ENCODE assay signal across 8 mouse cellular contexts in genomic region chr11:23666526-23666925, GRCm38 (mm10). TPM values are rescaled to one million over a fixed set of nuclear protein-coding genes. Genes with fewer than 3 reads are reported as not detected.
A peak's percentile ranks its signal among the peaks of the same experiment; 100 is the strongest.
DNase-seq lines count a peak whose midpoint lies in the region; ATAC-seq and TF ChIP-seq lines count a peak whose summit lies in the region.

No protein-coding gene starts in this region.

- peak overlapping the region; percentile 98 for H3K27ac ChIP-seq in left cerebral cortex, adult 2 months
- peak overlapping the region; percentile 95 for H3K27ac ChIP-seq in embryonic facial prominence, embryonic 13.5 days
- peak overlapping the region; percentile 99 for H3K27ac ChIP-seq in intestine, embryonic 15.5 days
- H3K27ac ChIP-seq in neural tube, embryonic 13.5 days (replicated peaks) = peak overlapping the region; percentile 96

- peaks cover 12% of the 10 kb centered on the region for H3K4me1 ChIP-seq in embryonic facial prominence, embryonic 13.5 days
- H3K4me1 ChIP-seq in intestine, embryonic 15.5 days (replicated peaks) = 0 out of 2 replicates have a peak, but pooled peaks cover 2% of the 10 kb centered on the region
- peaks cover 37% of the 10 kb centered on the region for H3K4me1 ChIP-seq in neural tube, embryonic 13.5 days (replicated peaks)

- no peak for ATAC-seq in embryonic facial prominence, embryonic 13.5 days (ENCODE audit: insufficient number of reproducible peaks, insufficient read depth, low FRiP score, low TSS enrichment, low read depth)
- no peak for ATAC-seq in intestine, embryonic 15.5 days
- no peak for ATAC-seq in neural tube, embryonic 13.5 days (ENCODE audit: low read depth)

- H3K9me3 ChIP-seq in embryonic facial prominence, embryonic 13.5 days = no peaks in the 10 kb centered on the region
- no peaks in the 10 kb centered on the region for H3K9me3 ChIP-seq in intestine, embryonic 15.5 days
- no peaks in the 10 kb centered on the region for H3K9me3 ChIP-seq in neural tube, embryonic 13.5 days

- 7% methylated on average over 5 of the region's 5 CpGs for WGBS in embryonic facial prominence, embryonic 13.5 days
- WGBS in intestine, embryonic 15.5 days = 7% methylated on average over 5 of the region's 5 CpGs
- 11% methylated on average over 5 of the region's 5 CpGs for WGBS in neural tube, embryonic 13.5 days

- no peak for TF ChIP-seq CTCF in left cerebral cortex, adult 2 months (IDR thresholded peaks at IDR 0.05)

- peak overlapping the region; percentile 84 for H3K4me3 ChIP-seq in left cerebral cortex, adult 2 months
- peak overlapping the region; percentile 93 for H3K4me3 ChIP-seq in embryonic facial prominence, embryonic 13.5 days
- peak overlapping the region; percentile 94 for H3K4me3 ChIP-seq in intestine, embryonic 15.5 days (replicated peaks)
- peak overlapping the region; percentile 81 for H3K4me3 ChIP-seq in neural tube, embryonic 13.5 days

- peak overlapping the region; percentile 91 for H3K9ac ChIP-seq in embryonic facial prominence, embryonic 13.5 days
- H3K9ac ChIP-seq in intestine, embryonic 15.5 days = peak overlapping the region; percentile 94
- H3K9ac ChIP-seq in neural tube, embryonic 13.5 days = peak overlapping the region; percentile 88

- no peaks in the 10 kb centered on the region for H3K27me3 ChIP-seq in embryonic facial prominence, embryonic 13.5 days
- H3K27me3 ChIP-seq in intestine, embryonic 15.5 days (replicated peaks) = no peaks in the 10 kb centered on the region
- no peaks in the 10 kb centered on the region for H3K27me3 ChIP-seq in neural tube, embryonic 13.5 days

- no peak for DNase-seq in left cerebral cortex, adult 2 months (ENCODE audit: extremely low spot score in 1 of 2, low spot score in 2 of 2)
- DNase-seq in left cerebral cortex, adult 8-10 months (ENCODE audit: low spot score in 2 of 2) = no peak
- DNase-seq in left cerebral cortex, postnatal 10 days (ENCODE audit: extremely low spot score in 1 of 2, low spot score in 2 of 2) = no peak
- no peak for DNase-seq in cerebellum, postnatal 14 days
- DNase-seq in spleen, postnatal 10 days (ENCODE audit: low spot score in 2 of 2) = no peak

- intact Hi-C loops in left cerebral cortex, adult 2 months (cut with DNase I) = no loop called here
- intact Hi-C loops in left cerebral cortex, postnatal 10 days (cut with DNase I) = loop anchor here (2.0 kb wide), 1 partner anchor 34 kb away; the partner anchor contains the start of gene 0610010F05Rik

- peak overlapping the region; percentile 64 for H3K4me2 ChIP-seq in embryonic facial prominence, embryonic 13.5 days
- peak overlapping the region; percentile 58 for H3K4me2 ChIP-seq in intestine, embryonic 15.5 days (replicated peaks)
- H3K4me2 ChIP-seq in neural tube, embryonic 13.5 days = peak overlapping the region; percentile 69

- peaks cover 15% of the 10 kb centered on the region for H3K36me3 ChIP-seq in embryonic facial prominence, embryonic 13.5 days
- no peaks in the 10 kb centered on the region for H3K36me3 ChIP-seq in intestine, embryonic 15.5 days
- H3K36me3 ChIP-seq in neural tube, embryonic 13.5 days = no peaks in the 10 kb centered on the region

RNA-seq across cellular contexts. Expression of gene Pex13, which starts 0.8 kb away (rescaled TPM):
- total RNA-seq in left cerebral cortex, adult 2 months (2021) = 10 to 100 TPM; 31.2 to 35.4 TPM
- 10 to 100 TPM; 18.2 to 29.2 (median 23.8) TPM for total RNA-seq in left cerebral cortex, adult 8-10 months (2022)
- 41.3 and 42.5 TPM in 2 replicates for polyA plus RNA-seq in embryonic facial prominence, embryonic 13.5 days (2015; fragmentation: Nextera tagmentation; extraction: Ambion mirVana)
- 31.1 and 38.0 TPM in 2 replicates for polyA plus RNA-seq in intestine, embryonic 15.5 days (2015; fragmentation: Nextera tagmentation; extraction: Ambion mirVana)
- polyA plus RNA-seq in neural tube, embryonic 13.5 days (2015; fragmentation: Nextera tagmentation; extraction: Ambion mirVana) = 38.8 and 45.1 TPM in 2 replicates
- 10 to 100 TPM; 17.9 to 25.8 TPM for total RNA-seq in left cerebral cortex, postnatal 10 days (2021)

RNA-seq across cellular contexts. Expression of gene Pus10, which starts 1.1 kb away (rescaled TPM):
- total RNA-seq in left cerebral cortex, adult 2 months (2021) = 10 to 100 TPM; 16.6 to 19.4 TPM
- 10 to 100 TPM; 12.2 to 18.0 (median 15.9) TPM for total RNA-seq in left cerebral cortex, adult 8-10 months (2022)
- polyA plus RNA-seq in embryonic facial prominence, embryonic 13.5 days (2015; fragmentation: Nextera tagmentation; extraction: Ambion mirVana) = 23.5 and 28.2 TPM in 2 replicates
- 20.1 and 24.2 TPM in 2 replicates for polyA plus RNA-seq in intestine, embryonic 15.5 days (2015; fragmentation: Nextera tagmentation; extraction: Ambion mirVana)
- 14.1 and 14.3 TPM in 2 replicates for polyA plus RNA-seq in neural tube, embryonic 13.5 days (2015; fragmentation: Nextera tagmentation; extraction: Ambion mirVana)
- 10 to 100 TPM; 13.5 to 17.2 TPM for total RNA-seq in left cerebral cortex, postnatal 10 days (2021)

RNA-seq across cellular contexts. Expression of gene 0610010F05Rik, which starts 33.1 kb away (rescaled TPM):
- 10 to 100 TPM; 36.6 to 43.1 TPM for total RNA-seq in left cerebral cortex, adult 2 months (2021)
- 10 to 100 TPM; 35.6 to 41.9 (median 37.1) TPM for total RNA-seq in left cerebral cortex, adult 8-10 months (2022)
- polyA plus RNA-seq in embryonic facial prominence, embryonic 13.5 days (2015; fragmentation: Nextera tagmentation; extraction: Ambion mirVana) = 25.6 and 28.7 TPM in 2 replicates
- polyA plus RNA-seq in intestine, embryonic 15.5 days (2015; fragmentation: Nextera tagmentation; extraction: Ambion mirVana) = 24.6 and 28.4 TPM in 2 replicates
- 128 and 133 TPM in 2 replicates for polyA plus RNA-seq in neural tube, embryonic 13.5 days (2015; fragmentation: Nextera tagmentation; extraction: Ambion mirVana)
- total RNA-seq in left cerebral cortex, postnatal 10 days (2021) = 10 to 100 TPM; 71.0 to 75.2 TPM
